Mouse (Mus musculus): Measurements from ENCODE around the gene Zbtb3.
"Not testable (repeated sequence)": the region's sequence is repeated elsewhere in the genome, so short reads cannot be mapped to it uniquely, and the experiment has no call there.

Zbtb3 gene

DNA sequence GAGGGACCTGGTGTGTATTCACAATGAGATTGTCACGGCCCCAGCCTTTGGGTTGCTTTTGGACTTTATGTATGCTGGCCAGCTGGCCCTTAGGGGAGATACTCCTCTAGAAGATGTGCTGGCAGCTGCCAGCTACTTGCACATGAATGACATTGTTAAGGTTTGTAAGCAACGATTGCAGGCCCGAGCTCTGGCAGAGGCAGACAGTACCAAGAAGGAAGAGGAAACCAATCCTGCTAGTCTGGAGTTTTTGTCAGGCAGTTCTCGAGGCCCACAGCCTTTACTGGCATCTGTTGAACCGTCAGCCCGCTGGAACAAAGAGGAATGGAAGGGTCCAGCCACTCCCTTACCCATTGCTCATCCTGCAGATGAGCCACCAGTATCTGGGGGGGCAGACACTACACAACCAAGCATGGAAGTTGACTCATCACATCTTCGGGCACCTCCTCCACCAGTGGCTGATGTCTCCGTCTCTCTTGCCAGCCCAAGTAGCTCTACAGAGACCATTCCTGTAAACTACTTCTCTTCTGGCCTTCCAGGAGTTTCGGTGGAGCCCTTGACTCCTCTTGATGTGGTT is 937 bp downstream of the Zbtb3 start:
- in situ Hi-C loops (cut with MseI, MboI) = no loop called here

DNA sequence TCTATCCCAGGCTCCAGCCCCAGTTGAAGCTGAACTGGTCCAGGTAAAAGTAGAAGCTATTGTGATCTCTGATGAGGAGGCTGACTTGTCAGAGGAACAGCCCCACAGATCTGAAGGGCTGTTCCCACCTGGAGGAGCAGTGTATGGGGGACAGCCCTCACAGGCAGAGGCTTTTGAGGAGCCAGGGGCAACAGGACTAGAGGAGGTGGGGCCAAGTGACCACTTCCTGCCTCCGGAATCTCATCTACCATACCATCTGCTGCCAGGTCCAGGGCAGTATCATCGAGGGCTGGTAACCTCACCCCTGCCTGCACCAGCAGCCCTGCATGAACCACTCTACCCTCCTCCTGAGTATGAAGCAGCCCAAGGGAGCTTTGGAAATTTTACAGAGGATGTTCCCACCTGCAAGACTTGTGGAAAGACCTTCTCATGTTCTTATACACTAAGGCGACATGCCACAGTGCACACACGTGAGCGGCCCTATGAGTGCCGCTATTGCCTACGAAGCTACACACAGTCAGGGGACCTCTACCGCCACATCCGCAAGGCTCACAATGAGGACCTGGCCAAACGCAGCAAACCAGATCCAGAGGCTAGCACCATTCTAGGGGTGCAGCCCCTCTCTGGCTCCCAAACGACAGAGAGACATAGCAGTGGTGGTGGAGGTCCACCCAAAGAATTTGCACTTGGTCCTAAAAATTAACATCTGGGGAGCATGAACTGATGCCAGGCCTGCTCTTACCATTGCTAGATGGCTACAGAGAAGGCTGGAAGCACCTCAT is 1.7 kb downstream of the Zbtb3 start:
- in situ Hi-C loops (cut with MseI, MboI) = no loop called here

DNA sequence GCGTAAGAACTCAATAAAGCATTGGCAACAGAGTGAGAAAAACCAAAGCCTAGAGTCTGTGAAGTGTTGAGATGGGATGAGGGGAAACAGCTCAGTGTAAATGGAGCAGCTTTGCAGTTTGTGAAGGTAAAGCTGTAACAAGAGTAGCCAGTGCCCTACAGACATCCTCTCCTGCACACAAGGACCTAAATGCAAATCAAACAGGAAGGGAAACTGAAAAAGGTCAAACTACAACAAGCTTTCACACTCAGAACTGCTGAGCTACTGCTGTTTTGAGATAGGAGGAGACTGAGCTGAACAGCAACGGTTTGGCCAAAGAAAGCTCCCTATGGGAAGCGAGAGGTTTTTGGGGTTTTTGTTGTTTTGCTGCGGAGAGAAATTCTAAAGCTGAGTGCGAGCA is 4.5 kb downstream of the Zbtb3 start:
- in situ Hi-C loops (cut with MseI, MboI) = no loop called here

DNA sequence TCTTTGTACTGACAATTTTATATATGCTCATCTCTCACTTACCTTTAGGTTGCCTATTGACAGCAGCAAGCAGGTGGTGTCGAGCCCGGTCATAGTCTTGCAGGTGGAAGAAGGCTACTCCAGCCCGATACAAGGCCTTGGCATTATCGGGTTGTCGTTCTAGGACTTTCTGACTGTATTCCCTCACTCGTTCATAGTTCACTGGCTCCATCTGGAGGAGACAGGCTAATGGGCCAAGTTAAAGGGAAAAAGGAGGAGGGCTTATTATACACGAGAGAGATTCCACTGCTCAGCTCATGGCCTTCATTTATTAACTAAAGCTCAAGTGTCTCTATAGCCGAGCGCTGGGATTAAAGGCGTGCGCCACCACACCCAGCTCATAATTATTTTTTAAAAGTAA is 13.5 kb downstream of the Zbtb3 start:
- in situ Hi-C loops (cut with MseI, MboI) = no loop called here

DNA sequence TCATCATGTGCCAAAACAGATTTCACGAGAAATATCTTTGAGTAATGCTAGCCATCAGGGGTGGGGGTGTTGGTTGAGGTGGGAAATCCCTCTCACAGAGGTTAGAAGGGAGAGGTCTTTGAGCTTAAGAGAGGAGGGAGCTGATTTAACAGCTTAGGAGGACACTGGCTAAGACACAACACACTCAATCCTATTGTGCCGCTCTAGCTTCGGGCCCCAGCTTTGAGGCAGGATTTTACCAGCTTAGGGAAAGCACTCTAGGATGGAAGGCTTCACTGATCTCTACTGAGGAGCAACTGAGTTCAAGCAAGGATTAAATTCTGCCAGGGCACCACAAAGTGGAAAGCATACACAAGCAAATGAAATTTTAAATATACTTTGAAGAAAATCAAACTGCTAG is 14.6 kb downstream of the Zbtb3 start:
- in situ Hi-C loops (cut with MseI, MboI) = no loop called here

DNA sequence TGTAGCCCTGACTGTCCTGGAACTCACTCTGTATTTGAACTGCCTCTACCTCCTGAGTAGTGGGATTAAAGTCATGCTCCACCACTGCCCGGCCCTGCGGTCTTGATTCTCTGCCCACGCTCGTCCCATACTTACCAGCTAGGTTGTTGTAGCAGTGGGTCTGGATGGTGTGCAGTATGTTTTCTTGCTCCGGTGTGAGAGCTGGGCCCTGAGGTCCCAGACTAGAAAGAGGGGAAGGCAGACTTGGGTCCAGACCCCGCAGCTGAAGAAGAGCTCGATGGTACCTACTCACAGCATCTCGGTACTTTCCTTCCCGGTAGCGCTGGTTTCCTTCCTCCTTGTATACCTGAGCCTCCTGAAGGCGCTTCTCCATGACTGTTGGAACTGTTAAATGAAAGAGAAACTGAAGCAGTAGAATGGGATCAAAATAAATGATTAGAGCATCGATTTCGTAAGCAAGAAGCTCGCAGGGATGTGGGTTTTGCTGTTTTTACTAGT is 16.0 kb downstream of the Zbtb3 start:
- in situ Hi-C loops (cut with MseI, MboI) = no loop called here

DNA sequence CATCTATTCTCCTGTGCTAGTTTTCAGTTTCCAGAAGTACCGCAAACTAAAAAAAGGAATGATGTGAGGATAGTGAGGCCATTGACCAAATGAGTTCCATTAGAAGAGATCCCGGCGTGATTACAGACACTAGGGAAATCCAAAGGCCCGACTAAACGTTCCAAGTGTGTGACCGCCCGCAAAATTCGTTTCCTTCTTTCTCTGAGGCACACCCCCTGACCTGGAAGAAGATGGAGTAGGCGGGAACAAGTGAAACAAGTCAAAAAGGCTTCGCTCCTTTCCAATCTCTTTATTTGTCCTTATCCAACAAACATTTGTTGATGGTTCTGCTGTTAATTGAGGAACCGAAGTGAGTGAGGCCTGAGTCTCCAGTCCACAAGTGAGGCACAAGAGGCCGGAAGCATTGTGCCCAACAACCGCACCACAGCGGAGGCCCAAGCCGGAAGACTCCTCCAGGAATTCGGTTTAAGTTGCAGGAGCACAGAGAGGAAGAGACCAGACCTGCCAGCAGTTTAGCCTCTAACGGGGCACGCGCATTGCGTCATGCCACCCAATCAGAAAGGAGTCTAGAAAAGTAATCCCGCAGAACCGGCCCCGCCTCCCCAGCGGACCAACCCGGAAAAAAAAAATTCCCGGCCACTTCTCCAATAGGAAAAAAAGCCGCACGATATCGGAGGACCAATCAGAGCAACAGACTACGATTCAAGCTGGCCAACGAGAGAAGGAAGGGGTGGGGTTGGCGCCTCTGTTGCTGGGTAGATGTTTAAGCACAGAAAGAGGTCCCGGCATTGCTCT is 16.6 kb downstream of the Zbtb3 start, which contains the start of gene Ttc9c:
Gene Ttc9c (minus strand): TSS at position 533 of the 795 bp plus-strand sequence.
- in situ Hi-C loops (cut with MseI, MboI) = no loop called here

DNA sequence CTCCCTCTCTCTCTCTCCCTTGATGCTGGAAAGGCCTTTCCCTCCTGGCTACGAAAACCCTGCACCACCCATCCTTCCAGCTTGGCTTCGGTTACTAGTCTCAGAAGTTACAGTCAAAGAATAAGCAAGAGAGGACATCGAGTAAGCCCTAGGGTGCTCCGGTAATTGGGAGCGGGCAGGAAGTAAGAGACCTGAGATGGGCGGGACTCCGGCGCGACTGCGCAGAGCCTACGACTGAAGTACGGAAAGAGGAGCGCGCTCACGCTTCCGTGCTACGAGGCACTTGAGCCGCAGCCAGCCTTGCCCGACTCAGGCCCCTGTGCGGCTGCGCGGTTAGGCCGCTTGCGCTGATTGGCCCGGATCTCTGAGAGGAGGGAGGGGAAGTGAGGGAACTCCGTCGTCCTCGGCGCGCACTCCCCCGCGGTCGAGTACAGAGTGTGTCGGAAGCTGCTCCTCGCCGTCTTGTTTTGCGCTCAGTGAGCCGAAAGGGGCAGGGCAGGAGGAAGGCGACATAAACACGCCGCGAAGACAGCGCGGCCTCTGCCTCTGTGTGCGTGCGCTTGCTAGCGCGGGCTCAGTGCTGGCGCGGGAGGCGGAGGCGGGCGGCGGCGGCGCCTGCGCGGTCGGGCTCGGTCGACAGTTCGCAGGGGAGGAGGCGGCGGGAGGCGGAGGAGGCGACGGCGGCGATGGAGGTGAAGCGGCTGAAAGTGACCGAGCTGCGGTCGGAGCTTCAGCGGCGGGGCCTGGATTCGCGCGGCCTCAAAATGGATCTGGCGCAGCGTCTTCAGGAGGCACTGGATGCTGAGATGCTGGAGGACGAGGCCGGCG is 17.5 kb downstream of the Zbtb3 start, which contains the start of gene Hnrnpul2:
Gene Hnrnpul2 (plus strand): TSS at position 415 of the 828 bp plus-strand sequence.
- in situ Hi-C loops (cut with MseI, MboI) = no loop called here

DNA sequence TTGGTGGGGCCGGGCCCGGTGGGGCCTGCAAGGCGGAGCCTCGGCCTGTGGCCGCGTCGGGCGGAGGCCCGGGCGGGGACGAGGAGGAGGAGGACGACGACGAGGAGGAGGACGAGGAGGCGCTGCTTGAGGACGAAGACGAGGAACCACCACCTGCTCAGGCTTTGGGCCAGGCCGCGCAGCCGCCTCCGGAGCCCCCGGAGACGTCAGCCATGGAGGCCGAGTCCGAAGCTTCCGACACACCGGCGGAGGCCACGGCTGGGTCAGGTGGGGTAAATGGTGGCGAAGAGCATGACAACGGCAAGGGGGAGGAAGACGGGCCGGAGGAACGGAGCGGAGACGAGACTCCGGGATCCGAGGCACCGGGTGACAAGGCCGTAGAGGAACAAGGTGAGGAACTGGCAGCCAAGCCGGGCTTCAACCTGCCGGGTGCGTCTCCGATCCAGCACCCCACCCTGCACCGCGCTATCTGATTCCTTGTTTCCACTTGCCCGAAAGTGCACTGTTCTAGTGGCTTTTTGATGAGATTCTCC is 18.1 kb downstream of the Zbtb3 start:
- in situ Hi-C loops (cut with MseI, MboI) = no loop called here

DNA sequence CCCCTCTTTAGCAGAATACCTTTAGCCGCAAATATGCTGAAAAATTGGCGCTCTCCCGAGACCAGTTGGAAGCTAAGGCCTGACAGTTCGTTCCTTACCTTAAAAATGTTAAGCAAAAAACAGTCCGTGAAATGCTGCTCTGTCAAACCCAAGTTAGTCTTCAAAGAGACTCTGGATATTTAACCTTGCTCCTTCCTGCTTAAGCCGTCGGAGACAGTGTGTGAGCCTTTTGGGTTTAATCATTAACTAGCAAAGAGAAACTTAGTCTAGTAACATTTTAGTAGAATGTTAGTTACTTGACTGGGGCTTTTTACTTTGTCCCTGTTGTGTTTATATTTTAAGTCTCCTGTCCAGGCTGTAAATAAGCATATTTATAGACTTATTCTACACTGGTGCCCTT is 18.8 kb downstream of the Zbtb3 start:
- in situ Hi-C loops (cut with MseI, MboI) = no loop called here

DNA sequence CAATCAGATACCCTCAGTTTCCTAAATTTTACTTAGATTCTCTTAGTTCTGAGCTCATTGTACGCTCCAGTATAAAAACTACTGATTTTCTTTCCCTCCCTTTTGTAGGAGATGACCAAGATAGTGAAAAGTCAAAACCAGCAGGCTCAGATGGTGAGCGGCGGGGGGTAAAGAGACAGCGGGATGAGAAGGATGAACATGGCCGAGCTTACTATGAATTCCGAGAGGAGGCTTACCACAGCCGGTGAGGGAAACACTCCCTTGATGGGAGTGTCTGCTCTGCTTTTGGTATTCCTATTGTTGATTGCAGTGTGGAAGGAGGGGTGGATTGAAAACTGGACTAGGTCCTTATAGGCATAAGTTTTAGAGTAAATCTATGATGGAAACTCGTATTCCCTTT is 20.3 kb downstream of the Zbtb3 start:
- in situ Hi-C loops (cut with MseI, MboI) = no loop called here

DNA sequence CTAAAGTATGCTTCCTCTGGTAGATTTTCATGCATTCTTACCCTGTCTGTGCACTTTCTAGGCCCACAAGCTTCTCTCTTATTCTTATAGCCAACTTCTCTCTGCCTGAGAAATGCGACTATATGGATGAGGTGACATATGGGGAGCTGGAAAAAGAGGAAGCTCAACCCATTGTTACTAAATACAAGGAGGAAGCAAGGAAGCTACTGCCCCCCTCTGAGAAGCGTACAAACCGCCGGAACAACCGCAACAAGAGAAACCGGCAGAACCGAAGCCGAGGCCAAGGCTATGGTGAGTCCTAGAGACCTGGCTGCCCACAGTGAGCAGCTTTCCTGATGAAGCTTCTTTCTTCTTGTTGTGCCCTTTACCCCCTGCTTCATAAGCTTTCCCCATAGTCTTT is 27.3 kb downstream of the Zbtb3 start, which contains the start of gene AC129217.1:
Gene AC129217.1 (plus strand): TSS at position 114 of the 400 bp plus-strand sequence.
- in situ Hi-C loops (cut with MseI, MboI) = no loop called here

DNA sequence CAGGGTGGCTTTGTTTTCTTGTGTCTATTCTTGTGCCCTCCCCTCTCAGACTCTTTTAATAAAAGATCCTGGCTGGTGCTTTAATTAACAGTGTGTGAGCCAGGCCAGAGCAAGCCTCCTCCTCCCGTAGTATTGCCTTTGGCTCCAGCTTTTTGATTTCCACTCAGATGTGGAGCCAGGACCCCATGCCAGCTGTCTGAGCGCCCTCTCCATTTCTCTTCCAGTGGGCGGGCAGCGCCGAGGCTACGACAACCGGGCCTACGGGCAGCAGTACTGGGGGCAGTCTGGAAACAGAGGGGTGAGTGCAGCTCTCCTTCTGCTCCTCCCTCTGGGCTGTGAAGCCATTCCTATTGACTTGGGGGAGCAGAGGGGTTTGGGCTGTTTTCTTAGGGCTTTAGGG is 28.3 kb downstream of the Zbtb3 start:
- in situ Hi-C loops (cut with MseI, MboI) = no loop called here

DNA sequence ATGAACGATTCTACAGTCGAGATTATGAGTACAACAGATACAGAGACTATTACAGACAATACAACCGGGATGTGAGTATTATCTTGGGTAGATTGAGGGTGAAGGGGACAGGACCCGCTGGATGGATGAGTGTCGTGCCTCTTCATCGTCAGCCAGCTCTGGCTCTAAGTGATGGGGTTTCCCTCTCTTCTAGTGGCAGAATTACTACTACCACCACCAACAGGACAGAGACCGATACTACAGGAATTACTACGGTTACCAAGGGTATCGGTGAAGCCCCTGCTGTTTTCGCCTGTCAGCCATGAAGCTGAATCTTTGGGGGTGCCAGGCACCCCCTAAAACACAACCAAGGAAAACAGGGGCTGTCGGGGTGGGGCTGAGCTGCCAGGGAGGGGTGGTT is 28.9 kb downstream of the Zbtb3 start:
- in situ Hi-C loops (cut with MseI, MboI) = no loop called here

DNA sequence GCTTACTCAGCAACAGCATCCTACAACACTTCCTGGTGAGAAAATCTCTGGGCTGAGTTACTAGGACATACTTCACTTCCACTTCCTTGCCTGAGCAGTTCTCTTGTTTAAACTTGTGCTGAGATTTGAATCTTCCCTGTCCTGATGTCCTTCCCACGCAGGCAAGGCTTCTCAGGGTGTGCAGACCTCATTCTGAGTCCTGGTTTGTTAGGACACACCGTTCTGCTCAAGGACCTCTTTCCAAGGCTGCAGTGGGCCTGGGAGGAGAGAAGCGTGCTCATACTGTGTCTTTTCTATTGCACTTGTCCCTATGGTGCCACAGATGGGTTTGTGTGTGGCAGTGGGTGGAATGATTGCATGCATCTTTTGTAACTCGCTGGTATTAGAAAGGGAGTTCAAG is 30.6 kb downstream of the Zbtb3 start:
- in situ Hi-C loops (cut with MseI, MboI) = no loop called here

DNA sequence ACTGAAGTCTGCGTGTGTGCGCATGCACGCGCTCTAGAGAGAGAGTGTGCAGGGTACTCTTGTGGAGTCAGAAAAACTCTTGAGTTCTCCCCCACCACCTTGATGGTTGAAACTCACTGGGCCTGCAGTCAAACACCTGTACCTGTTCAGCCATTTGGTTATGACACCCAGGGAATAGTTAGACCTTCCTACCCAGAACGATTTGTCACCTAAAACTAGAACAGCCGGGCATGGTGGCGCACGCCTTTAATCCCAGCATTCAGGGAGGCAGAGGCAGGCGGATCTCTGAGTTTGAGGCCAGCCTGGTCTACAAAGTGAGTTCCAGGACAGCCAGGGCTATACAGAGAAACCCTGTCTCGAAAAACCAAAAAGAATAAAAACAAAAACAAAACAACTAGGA is 34.0 kb downstream of the Zbtb3 start:
- in situ Hi-C loops (cut with MseI, MboI) = not testable (repeated sequence)

DNA sequence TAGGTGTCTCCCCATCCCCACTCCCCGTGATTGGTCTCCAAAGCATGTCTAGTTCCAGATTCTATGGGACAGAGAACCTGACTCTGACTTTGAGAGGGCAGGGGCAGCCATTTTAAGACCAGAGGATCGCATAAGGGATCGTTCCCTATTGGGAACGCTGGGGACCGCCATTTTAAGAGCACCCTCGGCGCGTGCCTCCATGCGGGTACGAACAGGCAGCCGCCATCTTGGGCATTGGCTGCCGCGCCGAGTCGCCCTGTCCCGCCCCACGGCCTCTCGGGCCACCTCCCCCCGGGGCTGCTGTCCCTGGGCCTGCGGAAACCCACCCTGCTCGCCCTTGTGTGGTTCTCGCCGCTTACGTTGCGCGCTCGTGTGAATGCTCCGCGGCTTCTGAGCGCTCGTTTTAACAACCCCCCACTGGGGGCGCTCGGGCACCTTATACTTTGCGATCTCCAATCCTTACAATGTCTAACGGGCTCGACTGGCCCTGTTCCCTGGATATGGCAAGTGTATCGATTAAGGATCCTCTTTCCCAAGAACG is 35.0 kb downstream of the Zbtb3 start, which contains the start of gene Bscl2:
Gene Bscl2 (plus strand): TSS at position 217 of the 541 bp plus-strand sequence.
- in situ Hi-C loops (cut with MseI, MboI) = no loop called here

DNA sequence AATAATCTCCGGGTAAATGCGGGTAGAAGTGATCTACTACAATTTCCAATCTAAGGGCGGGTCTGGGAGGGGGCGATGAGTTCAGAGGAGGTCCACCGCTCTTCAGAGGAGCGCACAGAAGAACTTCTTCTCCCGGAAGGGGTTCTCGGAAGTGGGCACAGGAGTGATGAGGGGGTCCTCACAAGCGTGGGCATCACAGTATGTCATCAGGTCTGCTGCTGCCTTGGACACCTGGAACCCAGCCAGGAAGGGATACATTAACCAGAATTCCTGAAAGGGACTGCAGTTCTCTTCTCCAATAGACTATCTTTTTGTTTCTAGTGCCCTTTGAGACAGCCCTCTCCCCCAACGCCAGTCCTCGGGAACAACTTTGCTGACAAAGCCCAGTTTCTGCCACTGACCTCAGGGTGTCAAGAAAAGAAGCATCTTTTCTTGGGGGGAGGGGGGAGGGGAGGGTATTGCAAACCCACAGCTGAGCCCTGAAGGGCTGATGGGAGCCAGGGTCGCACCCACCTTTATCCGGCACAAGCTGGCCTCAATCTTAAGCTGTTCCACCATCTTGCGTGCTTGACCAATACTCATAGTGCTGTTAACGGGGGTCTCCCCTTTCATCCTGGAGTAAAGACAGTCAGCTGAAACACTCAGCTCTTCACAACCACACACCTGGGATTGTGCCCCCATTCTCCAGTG is 35.8 kb downstream of the Zbtb3 start:
- in situ Hi-C loops (cut with MseI, MboI) = no loop called here

DNA sequence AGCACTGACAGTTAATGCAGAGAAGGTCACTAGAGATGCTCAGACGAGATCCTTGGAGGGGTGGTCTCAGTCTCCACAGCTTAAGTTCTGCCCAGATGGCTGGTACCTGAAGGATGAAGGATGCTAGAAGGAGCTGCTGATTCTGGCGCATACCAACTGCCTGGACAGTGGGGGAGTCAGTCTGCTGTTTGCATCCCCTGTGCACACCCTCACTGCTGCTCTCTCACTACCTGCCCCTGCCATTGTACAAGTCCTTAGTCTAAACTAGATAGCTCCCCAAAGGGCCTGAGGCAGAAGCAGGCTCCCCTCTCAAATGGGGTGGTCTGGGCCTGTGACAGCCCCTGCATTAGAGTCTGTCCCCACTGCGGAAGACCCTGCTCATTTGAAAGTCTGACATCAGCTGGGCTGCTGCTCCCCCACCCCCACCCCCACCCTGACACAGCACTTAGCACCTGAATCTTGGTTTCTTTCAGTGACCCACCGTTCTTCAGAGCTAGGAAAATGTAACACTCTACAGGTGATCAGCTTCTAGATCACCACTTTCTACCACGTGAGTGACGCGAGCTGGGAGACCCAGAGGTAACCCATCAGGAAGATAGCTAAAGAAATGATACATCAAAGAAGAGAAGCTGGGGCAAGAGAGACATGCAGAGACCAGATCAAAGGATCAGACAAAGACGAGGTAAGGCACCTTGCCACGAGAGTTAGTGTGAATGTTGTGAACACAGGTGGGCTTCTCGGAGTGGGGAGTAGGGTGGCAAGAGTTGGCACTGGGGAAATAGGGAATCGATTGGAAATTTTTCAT is 37.0 kb downstream of the Zbtb3 start, which contains the start of gene Gng3:
Gene Gng3 (minus strand): TSS at position 92 of the 805 bp plus-strand sequence.
- in situ Hi-C loops (cut with MseI, MboI) = no loop called here
